Mouse (Mus musculus) midbrain, postnatal 0 days (tissue): Measurements from ENCODE around the gene Snx5. TPM values are rescaled to one million over a fixed set of nuclear protein-coding genes. Genes with fewer than 3 reads are reported as not detected.
A peak's percentile ranks its signal among the peaks of the same experiment; 100 is the strongest.

Experiments used
- ATAC-seq: fragments of 200-750 bp; cut with Nextera tagmentation; 2 replicates; pipeline ENCODE4 v1.8.0; 2017; ENCODE audit warnings: moderate number of reproducible peaks, mild to moderate bottlenecking, moderate TSS enrichment, moderate library complexity; ENCODE audit not compliant: low FRiP score
- DNase-seq: peaks from one replicate; pipeline ENCODE4 v3.0.0-alpha.2; 2015; ENCODE audit warnings: low spot score
- H3K27ac ChIP-seq: fragments of 300-500 bp; sonication (generic); 2 replicates; pipeline ENCODE4 v1.5.1; 2014; ENCODE audit warnings: low read depth, mild to moderate bottlenecking, low read length, mixed read lengths
- H3K27me3 ChIP-seq: fragments of 300-500 bp; sonication (generic); 2 replicates; pipeline ENCODE4 v1.6.1; 2014; ENCODE audit warnings: low read length, control low read depth, mixed read lengths; ENCODE audit not compliant: insufficient read depth
- H3K36me3 ChIP-seq: fragments of 300-500 bp; sonication (generic); 2 replicates; pipeline ENCODE4 v1.6.1; 2014; ENCODE audit warnings: low read length, control low read depth, mixed read lengths; ENCODE audit not compliant: insufficient read depth
- H3K4me1 ChIP-seq: fragments of 300-500 bp; sonication (generic); 2 replicates; pipeline ENCODE4 v1.6.1; 2014; ENCODE audit warnings: mild to moderate bottlenecking, control low read depth, antibody characterized with exemption, low read length, mixed read lengths; ENCODE audit not compliant: insufficient read depth
- H3K4me2 ChIP-seq: fragments of 300-500 bp; sonication (generic); 2 replicates; pipeline ENCODE4 v1.6.1; 2014; ENCODE audit warnings: low read depth, mild to moderate bottlenecking, low read length, mixed read lengths; ENCODE audit not compliant: poor library complexity, severe bottlenecking
- H3K4me3 ChIP-seq: fragments of 300-500 bp; sonication (generic); 2 replicates; pipeline ENCODE4 v1.5.1; 2014; ENCODE audit warnings: low read depth, mild to moderate bottlenecking, low read length, moderate library complexity
- H3K9ac ChIP-seq: fragments of 300-500 bp; sonication (generic); replicated peaks from 2 replicates; pipeline ENCODE4 v1.6.1; 2014; ENCODE audit warnings: mild to moderate bottlenecking, low read length, moderate library complexity, mixed read lengths; ENCODE audit not compliant: poor library complexity, severe bottlenecking
- H3K9me3 ChIP-seq: fragments of 300-500 bp; sonication (generic); 2 replicates; pipeline ENCODE4 v1.6.1; 2016; ENCODE audit warnings: low read length, control low read depth
- CTCF ChIP-seq: IDR thresholded peaks from 2 replicates; pipeline ENCODE4 v1.5.1; 2016; ENCODE audit warnings: antibody characterized with exemption, mild to moderate bottlenecking
- WGBS: fragments of 180-500 bp; shearing (Covaris S2); extraction: QIAGEN DNeasy Blood & Tissue Kit; methylation state at CpG from one replicate; pipeline ENCODE4 v1.1.7; 2014; 5-methylcytosine and 5-hydroxymethylcytosine counted together
- polyA plus RNA-seq: library from polyadenylated mRNA; unstranded; fragments of >200 nt; fragmentation: Nextera tagmentation; extraction: Ambion mirVana; gene quantifications from 2 replicates; pipeline ENCODE4 v1.2.1, GENCODE M21; 2015
- total RNA-seq: library from RNA; depleted of rRNA; stranded (reverse); fragments of >200 nt; gene quantifications from 2 replicates; pipeline ENCODE4 v1.2.3, GENCODE M21; 2014

Snx5 gene
- total and polyA plus RNA-seq, 2 experiments from 2014 or later = 58.0 to 62.3 TPM

DNA sequence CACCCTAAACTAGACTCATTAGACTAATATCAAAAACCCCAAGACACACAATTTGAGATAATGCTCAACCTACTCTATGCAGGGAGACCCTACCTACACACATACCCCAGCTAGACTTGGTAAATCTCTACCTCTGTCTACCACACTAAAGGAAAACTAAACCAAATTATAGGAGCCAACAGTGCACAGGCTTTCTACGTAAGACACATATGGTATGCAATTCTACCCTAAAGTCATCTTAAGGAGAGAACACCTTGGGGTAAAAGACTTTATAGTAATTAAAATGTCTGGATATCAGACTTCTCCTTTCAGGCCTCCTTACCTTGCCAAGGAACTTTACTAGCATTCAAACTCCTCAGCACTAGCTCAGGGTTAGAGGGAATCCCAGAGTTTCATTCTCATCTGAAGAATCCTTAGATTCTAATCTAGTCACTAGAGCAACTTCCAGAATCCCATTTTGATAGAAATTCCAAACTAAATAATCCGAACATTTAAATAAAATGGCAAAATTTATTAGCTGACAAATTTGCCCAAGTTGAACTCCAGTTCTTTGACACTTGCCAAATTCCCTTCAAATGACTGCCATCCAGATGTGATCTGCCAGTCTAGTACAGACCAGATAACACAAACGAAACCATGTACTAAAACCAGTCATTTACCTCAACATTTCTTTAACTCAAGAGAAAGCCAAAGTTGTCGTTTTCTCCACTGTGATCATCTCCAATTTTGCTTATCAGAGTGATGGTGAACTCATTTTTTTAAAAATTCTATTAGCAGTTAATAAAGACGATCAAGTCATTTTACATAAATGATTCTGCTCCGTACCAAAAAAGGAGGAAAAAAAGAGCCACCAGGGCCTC, 2.0 kb downstream of the Snx5 start:
- no peaks in the 10 kb centered on the region for H3K9me3 ChIP-seq
- H3K9ac ChIP-seq = no peak overlapping the region; the same call in 1 of the 2 replicates
- no peaks in the 10 kb centered on the region for H3K27me3 ChIP-seq
- peak overlapping the region; percentile 68 for H3K4me2 ChIP-seq
- WGBS = 14% methylated on average over 6 of the region's 6 CpGs
- no peak for TF ChIP-seq CTCF
- H3K4me3 ChIP-seq = peak overlapping the region; percentile 95
- no peaks in the 10 kb centered on the region for H3K36me3 ChIP-seq
- no peak for ATAC-seq
- H3K4me1 ChIP-seq = peaks cover 9% of the 10 kb centered on the region; the same call in 1 of the 2 replicates
- H3K27ac ChIP-seq = no peak overlapping the region
- no peak for DNase-seq

DNA sequence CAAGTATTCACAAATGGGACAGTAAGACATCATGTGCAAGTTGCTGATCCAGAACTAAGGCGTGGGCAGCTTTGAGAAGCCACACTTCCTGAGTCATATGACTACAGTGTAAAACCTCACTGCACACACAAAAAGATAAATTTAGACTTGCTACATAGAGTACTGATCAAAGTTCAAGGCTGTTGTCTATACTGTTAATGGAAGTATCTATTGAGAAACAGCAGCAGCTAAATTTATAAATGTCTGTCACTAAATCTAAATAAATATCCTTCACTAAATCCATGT, 3.0 kb downstream of the Snx5 start:
- 43% methylated on average over 1 of the region's 1 CpGs for WGBS
- Histone ChIP-seq H3K27ac (no peak overlapping the region), H3K4me3 (no peak overlapping the region), H3K9me3 (no peaks in the 10 kb centered on the region), H3K4me2 (no peak overlapping the region), H3K36me3 (no peaks in the 10 kb centered on the region), H3K4me1 (peaks cover 9% of the 10 kb centered on the region; the same call in 1 of the 2 replicates), H3K27me3 (no peaks in the 10 kb centered on the region), H3K9ac (no peak overlapping the region)
- ATAC-seq (no peak), DNase-seq (no peak)
- TF ChIP-seq CTCF = no peak

DNA sequence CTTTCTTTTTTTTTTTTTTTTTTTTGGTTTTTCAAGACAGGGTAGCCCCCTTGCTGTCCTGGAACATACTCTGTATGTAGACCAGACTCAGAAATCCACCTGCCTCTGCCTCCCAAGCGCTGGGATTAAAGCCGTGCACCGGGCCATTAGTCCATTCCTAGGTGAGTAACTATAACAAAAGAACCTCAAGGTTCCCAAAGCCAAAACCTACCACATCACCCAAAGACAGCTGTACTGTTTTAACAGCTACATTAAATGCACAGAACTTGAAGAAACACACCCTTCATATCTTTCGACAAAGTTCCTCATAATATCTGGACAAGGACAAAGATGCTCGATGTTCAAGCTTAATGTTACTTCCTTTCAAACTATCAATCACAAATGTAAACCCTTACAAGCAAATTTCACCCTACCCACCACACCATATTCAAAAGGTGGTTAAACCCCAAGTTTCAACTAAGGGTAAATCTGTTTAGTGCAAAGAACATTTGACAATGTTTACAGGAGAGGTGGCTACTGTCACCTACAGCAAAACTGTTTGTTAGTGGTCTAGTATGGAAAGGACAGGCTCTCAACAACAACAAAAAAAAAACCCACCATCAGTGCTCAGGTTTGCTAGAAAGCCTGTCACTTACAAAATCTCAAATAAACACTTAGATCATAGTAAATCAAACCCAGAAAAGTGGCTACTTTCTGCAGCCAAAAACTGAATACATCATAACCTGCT, 3.5 kb downstream of the Snx5 start:
- Histone ChIP-seq H3K27me3 (no peaks in the 10 kb centered on the region), H3K9me3 (no peaks in the 10 kb centered on the region), H3K4me2 (no peak overlapping the region), H3K4me1 (peaks cover 9% of the 10 kb centered on the region; the same call in 1 of the 2 replicates), H3K9ac (no peak overlapping the region), H3K36me3 (no peaks in the 10 kb centered on the region), H3K4me3 (no peak overlapping the region), H3K27ac (no peak overlapping the region)
- TF ChIP-seq CTCF = no peak
- no peak for DNase-seq
- WGBS = 65% methylated on average over 5 of the region's 5 CpGs
- no peak for ATAC-seq

DNA sequence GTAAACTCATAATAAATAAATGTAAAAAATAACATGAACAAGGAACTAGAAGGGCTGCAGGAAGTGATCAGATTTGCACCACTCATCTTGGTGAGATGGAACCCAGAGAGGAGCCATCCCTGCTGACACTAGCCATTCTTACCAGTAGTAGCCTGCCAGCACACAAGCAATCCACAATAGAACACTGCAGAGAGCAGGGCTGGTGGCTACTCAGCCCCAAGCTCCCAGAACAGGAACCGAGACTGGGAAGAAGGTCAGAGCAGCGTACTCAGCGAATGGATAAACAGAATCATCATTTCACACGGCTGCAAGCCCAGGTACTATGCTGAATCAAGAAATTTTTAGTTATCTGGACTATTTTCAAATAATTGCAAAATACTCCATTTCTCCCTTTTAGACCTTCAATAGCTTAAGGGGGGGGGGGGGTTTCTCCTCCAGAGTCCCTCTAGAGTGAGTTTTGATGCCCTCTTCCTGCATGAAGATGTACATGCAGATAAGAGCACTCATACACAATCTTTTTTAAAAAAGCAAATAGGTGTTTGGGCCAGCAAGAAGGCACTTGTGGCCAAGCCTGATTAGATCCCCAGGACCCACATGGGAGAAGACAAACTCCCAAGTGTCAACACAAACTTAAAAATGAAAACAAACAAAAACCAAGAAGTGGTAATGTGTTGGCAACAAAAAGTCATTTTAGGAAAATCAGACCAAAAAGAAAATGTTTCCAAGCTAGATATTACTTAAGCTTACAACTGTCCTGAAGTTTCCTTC, 4.6 kb downstream of the Snx5 start:
- Histone ChIP-seq H3K9me3 (no peaks in the 10 kb centered on the region), H3K27me3 (no peaks in the 10 kb centered on the region), H3K9ac (no peak overlapping the region), H3K4me2 (no peak overlapping the region), H3K4me1 (peaks cover 8% of the 10 kb centered on the region; the same call in 1 of the 2 replicates), H3K4me3 (no peak overlapping the region), H3K36me3 (no peaks in the 10 kb centered on the region), H3K27ac (no peak overlapping the region)
- no peak for DNase-seq
- no peak for ATAC-seq
- TF ChIP-seq CTCF = 0 out of 2 replicates have a peak, but pooled peaks have one; percentile 6
- WGBS = 37% methylated on average over 4 of the region's 4 CpGs

DNA sequence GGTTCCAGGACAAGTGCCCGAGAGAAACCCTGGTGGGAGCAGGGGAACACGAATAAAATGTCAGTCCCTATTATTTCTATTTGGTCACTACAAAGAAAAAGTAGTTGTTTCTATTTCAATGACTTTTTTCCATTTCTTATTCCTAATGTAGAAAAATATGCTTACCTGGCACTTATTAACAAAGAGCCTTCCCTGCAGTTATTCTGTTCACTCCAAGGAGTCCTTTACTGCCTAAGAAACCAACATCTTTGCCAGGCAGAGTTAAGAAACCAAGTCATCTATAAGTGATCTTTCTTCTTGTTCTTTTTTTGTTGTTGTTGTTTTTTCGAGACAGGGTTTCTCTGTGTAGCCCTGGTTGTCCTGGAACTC, 5.6 kb downstream of the Snx5 start:
- Histone ChIP-seq H3K27me3 (no peaks in the 10 kb centered on the region), H3K36me3 (no peaks in the 10 kb centered on the region), H3K4me3 (no peak overlapping the region), H3K4me1 (peaks cover 8% of the 10 kb centered on the region; the same call in 1 of the 2 replicates), H3K9me3 (no peaks in the 10 kb centered on the region), H3K27ac (no peak overlapping the region), H3K4me2 (no peak overlapping the region), H3K9ac (no peak overlapping the region)
- 78% methylated on average over 3 of the region's 3 CpGs for WGBS
- TF ChIP-seq CTCF = no peak
- ATAC-seq = no peak
- DNase-seq = no peak
